Mouse (Mus musculus): Measurements from ENCODE around the gene Kl. TPM values are rescaled to one million over a fixed set of nuclear protein-coding genes. Genes with fewer than 3 reads are reported as not detected.
A peak's percentile ranks its signal among the peaks of the same experiment; 100 is the strongest.

The Kl gene
- polyA plus RNA-seq, 1 experiment from 2014 or later = 0.20 TPM

- ATAC-seq (ENCODE audit: borderline replicate concordance, extremely low read depth, low FRiP score, low TSS enrichment) = peak; percentile 55; the same call in 1 of the 2 replicates
These were observed 16.2 kb upstream of the Kl start for GRCm38 (mm10) chr5:150936213-150936612.

GRCm38 (mm10) chr5:150936807-150937206 is 15.6 kb upstream of the Kl start:
- no peaks in the 10 kb centered on the region for H3K9me3 ChIP-seq
- no peak overlapping the region for H3K4me3 ChIP-seq
- H3K36me3 ChIP-seq = no peaks in the 10 kb centered on the region
- H3K9ac ChIP-seq = no peak overlapping the region
- WGBS = 27% methylated on average over 4 of the region's 4 CpGs
- H3K27me3 ChIP-seq = no peaks in the 10 kb centered on the region
- peaks cover 5% of the 10 kb centered on the region for H3K4me1 ChIP-seq
- peak overlapping the region; percentile 29 for H3K4me2 ChIP-seq
- ATAC-seq (ENCODE audit: borderline replicate concordance, extremely low read depth, low FRiP score, low TSS enrichment) = peak; percentile 78; the same call in 1 of the 2 replicates
- peak overlapping the region; percentile 49 for H3K27ac ChIP-seq

More at GRCm38 (mm10) chr5:150936213-150936612, 16.2 kb upstream of the Kl start:
- Histone ChIP-seq H3K36me3 (no peaks in the 10 kb centered on the region), H3K9me3 (no peaks in the 10 kb centered on the region), H3K4me2 (peak overlapping the region; percentile 29), H3K4me1 (peaks cover 5% of the 10 kb centered on the region), H3K27me3 (no peaks in the 10 kb centered on the region), H3K27ac (peak overlapping the region; percentile 49; the same call in 1 of the 2 replicates), H3K9ac (no peak overlapping the region), H3K4me3 (no peak overlapping the region)
- WGBS = 24% methylated on average over 5 of the region's 5 CpGs

GRCm38 (mm10) chr5:150937501-150937900 is 14.9 kb upstream of the Kl start:
- Histone ChIP-seq H3K27me3 (no peaks in the 10 kb centered on the region), H3K4me2 (no peak overlapping the region), H3K9me3 (no peaks in the 10 kb centered on the region), H3K27ac (no peak overlapping the region), H3K36me3 (no peaks in the 10 kb centered on the region), H3K9ac (no peak overlapping the region), H3K4me1 (peaks cover 5% of the 10 kb centered on the region), H3K4me3 (no peak overlapping the region)
- ATAC-seq (ENCODE audit: borderline replicate concordance, extremely low read depth, low FRiP score, low TSS enrichment) = no peak
- 48% methylated on average over 2 of the region's 2 CpGs for WGBS

DNA sequence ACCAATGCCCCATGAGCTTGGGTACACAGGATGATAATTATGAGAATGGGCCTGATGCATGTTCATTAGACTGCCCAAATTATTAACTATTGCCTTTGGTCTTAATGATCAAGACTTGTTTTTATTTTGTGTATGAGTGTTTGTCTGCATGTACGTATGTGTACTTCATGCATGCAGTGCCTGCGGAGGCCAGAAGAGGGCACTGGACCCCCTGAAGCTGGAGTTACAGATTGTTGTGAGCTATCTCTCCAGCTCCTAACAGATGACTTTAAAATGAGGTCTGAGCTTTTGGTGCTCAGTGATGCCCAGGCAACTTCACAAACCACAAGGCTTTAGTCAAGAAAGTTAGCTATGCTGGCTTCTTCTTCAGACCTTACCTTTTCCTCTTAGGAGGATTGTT is 6.8 kb upstream of the Kl start:
- no peak for ATAC-seq (ENCODE audit: borderline replicate concordance, extremely low read depth, low FRiP score, low TSS enrichment)
- Histone ChIP-seq H3K9ac (no peak overlapping the region), H3K4me3 (no peak overlapping the region), H3K36me3 (no peaks in the 10 kb centered on the region), H3K4me1 (no peaks in the 10 kb centered on the region), H3K9me3 (no peaks in the 10 kb centered on the region), H3K27ac (no peak overlapping the region), H3K4me2 (no peak overlapping the region), H3K27me3 (no peaks in the 10 kb centered on the region)
- WGBS = 97% methylated on average over 2 of the region's 2 CpGs

GRCm38 (mm10) chr5:150949131-150949530 is 3.3 kb upstream of the Kl start:
- 83% methylated on average over 3 of the region's 3 CpGs for WGBS
- no peaks in the 10 kb centered on the region for H3K9me3 ChIP-seq
- H3K27me3 ChIP-seq = peaks cover 30% of the 10 kb centered on the region
- H3K4me2 ChIP-seq = no peak overlapping the region
- H3K4me1 ChIP-seq = peaks cover 16% of the 10 kb centered on the region
- H3K36me3 ChIP-seq = no peaks in the 10 kb centered on the region
- no peak overlapping the region for H3K27ac ChIP-seq
- ATAC-seq (ENCODE audit: borderline replicate concordance, extremely low read depth, low FRiP score, low TSS enrichment) = no peak
- H3K9ac ChIP-seq = no peak overlapping the region
- H3K4me3 ChIP-seq = no peak overlapping the region

DNA sequence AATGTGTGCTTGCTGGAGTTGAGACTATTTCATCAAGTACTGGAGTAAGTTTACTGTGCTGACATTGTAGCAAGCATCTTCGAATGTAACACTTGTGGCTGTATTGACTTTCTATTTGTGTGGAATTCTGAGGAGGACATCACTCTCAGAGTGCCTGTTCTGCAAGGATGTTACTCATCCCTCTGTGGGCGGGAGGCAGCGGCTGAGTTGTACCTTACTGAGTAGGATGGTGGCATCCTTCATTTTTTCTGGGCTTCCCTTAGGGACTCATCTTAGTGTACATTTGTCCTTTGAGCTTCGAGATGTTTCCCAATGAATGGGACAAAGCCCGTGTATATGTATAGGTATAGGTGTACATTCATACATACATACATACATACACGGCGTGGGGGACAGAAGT is 1.1 kb upstream of the Kl start:
- ATAC-seq (ENCODE audit: borderline replicate concordance, extremely low read depth, low FRiP score, low TSS enrichment) = no peak
- Histone ChIP-seq H3K4me1 (peaks cover 16% of the 10 kb centered on the region), H3K4me2 (no peak overlapping the region), H3K9ac (no peak overlapping the region), H3K27ac (no peak overlapping the region), H3K9me3 (no peaks in the 10 kb centered on the region), H3K36me3 (no peaks in the 10 kb centered on the region), H3K4me3 (no peak overlapping the region), H3K27me3 (peaks cover 35% of the 10 kb centered on the region)
- WGBS = 84% methylated on average over 7 of the region's 7 CpGs

DNA sequence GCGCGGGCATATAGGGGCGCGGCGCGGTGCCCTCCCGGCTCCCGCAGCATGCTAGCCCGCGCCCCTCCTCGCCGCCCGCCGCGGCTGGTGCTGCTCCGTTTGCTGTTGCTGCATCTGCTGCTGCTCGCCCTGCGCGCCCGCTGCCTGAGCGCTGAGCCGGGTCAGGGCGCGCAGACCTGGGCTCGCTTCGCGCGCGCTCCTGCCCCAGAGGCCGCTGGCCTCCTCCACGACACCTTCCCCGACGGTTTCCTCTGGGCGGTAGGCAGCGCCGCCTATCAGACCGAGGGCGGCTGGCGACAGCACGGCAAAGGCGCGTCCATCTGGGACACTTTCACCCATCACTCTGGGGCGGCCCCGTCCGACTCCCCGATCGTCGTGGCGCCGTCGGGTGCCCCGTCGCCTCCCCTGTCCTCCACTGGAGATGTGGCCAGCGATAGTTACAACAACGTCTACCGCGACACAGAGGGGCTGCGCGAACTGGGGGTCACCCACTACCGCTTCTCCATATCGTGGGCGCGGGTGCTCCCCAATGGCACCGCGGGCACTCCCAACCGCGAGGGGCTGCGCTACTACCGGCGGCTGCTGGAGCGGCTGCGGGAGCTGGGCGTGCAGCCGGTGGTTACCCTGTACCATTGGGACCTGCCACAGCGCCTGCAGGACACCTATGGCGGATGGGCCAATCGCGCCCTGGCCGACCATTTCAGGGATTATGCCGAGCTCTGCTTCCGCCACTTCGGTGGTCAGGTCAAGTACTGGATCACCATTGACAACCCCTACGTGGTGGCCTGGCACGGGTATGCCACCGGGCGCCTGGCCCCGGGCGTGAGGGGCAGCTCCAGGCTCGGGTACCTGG is 488 bp downstream of the Kl start:
- Histone ChIP-seq H3K9ac (peak overlapping the region; percentile 35), H3K9me3 (no peaks in the 10 kb centered on the region), H3K27ac (no peak overlapping the region), H3K4me3 (peak overlapping the region; percentile 46), H3K4me1 (peaks cover 16% of the 10 kb centered on the region), H3K4me2 (peak overlapping the region; percentile 87), H3K27me3 (peaks cover 35% of the 10 kb centered on the region), H3K36me3 (no peaks in the 10 kb centered on the region)
- peak; percentile 78 for ATAC-seq (ENCODE audit: borderline replicate concordance, extremely low read depth, low FRiP score, low TSS enrichment)
- WGBS = 2% methylated on average over 80 of the region's 89 CpGs

- Histone ChIP-seq H3K9ac (no peak overlapping the region), H3K4me1 (peaks cover 16% of the 10 kb centered on the region), H3K4me2 (no peak overlapping the region), H3K27ac (no peak overlapping the region), H3K4me3 (no peak overlapping the region), H3K27me3 (peaks cover 35% of the 10 kb centered on the region), H3K36me3 (no peaks in the 10 kb centered on the region), H3K9me3 (no peaks in the 10 kb centered on the region)
- no peak for ATAC-seq (ENCODE audit: borderline replicate concordance, extremely low read depth, low FRiP score, low TSS enrichment)
- WGBS = 85% methylated on average over 9 of the region's 9 CpGs
These were observed 2.4 kb downstream of the Kl start for GRCm38 (mm10) chr5:150954791-150955190.

DNA sequence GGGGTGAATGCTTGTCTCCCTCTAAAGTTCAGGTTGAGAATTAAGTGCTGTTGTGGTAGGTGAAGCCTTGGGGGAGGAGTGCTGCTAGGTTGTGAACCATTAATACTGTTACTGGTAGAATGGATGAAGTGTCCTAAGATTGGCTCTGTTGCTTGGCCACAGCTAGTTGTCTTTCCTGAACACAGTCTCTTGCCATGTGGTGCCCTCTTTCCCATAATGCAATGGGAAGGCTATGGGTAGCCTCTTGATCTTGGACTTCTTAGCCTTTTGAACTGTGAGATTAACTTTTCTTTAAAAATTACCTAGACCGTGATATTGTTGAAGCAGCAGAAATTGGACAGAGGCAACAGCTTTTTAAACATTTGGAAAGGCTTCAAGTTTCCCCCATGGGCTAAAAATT is 7.5 kb downstream of the Kl start:
- Histone ChIP-seq H3K27me3 (peaks cover 3% of the 10 kb centered on the region; the same call in 1 of the 2 replicates), H3K4me2 (no peak overlapping the region), H3K4me3 (no peak overlapping the region), H3K36me3 (no peaks in the 10 kb centered on the region), H3K4me1 (no peaks in the 10 kb centered on the region), H3K9ac (no peak overlapping the region), H3K9me3 (no peaks in the 10 kb centered on the region), H3K27ac (no peak overlapping the region)
- WGBS = 65% methylated on average over 1 of the region's 1 CpGs
- no peak for ATAC-seq (ENCODE audit: borderline replicate concordance, extremely low read depth, low FRiP score, low TSS enrichment)

DNA sequence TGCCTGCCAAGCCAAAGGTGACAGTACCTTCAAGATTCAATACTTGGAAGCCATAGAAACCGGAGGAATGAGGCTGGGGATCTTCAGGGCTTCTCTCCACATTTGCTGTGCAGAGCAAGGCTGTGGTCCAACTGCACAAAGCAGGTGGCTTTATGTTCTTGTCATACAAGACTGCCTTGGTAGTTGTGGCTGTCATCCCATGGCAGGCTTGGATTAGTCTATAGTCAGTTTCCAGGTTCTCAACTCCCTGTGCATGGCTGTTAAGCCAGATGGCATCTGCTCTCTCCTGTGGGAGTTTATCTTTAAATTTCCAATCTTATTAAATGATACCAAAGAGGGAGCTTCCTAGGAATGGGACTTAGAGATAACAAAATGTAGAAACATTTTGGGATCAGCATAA is 9.2 kb downstream of the Kl start:
- no peak for ATAC-seq (ENCODE audit: borderline replicate concordance, extremely low read depth, low FRiP score, low TSS enrichment)
- Histone ChIP-seq H3K36me3 (no peaks in the 10 kb centered on the region), H3K27ac (no peak overlapping the region), H3K4me3 (no peak overlapping the region), H3K9me3 (no peaks in the 10 kb centered on the region), H3K9ac (no peak overlapping the region), H3K27me3 (no peaks in the 10 kb centered on the region), H3K4me1 (no peaks in the 10 kb centered on the region), H3K4me2 (no peak overlapping the region)
- 78% methylated on average over 1 of the region's 1 CpGs for WGBS

DNA sequence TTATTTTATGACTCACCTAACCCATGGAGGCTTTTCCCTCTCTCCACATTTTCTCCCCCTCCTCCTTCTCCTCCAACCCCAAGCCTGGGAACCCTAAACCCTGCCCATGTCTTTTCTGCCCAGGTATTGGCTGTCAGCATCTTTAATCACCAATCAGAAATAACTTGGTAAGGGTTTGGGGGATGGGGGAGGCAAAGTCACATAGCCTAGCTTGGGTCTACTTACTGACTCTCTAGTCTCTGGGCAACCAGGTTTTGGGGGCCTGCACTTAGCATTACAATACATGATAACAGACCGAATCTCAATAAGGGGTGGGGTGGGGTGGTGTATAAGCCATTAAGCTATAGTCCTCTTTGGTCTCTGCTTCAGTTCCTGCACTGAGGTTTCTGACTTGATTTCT is 10.3 kb downstream of the Kl start:
- Histone ChIP-seq H3K27me3 (no peaks in the 10 kb centered on the region), H3K36me3 (no peaks in the 10 kb centered on the region), H3K4me3 (no peak overlapping the region), H3K4me2 (no peak overlapping the region), H3K4me1 (no peaks in the 10 kb centered on the region), H3K9me3 (no peaks in the 10 kb centered on the region), H3K9ac (no peak overlapping the region), H3K27ac (no peak overlapping the region)
- WGBS = 82% methylated on average over 1 of the region's 1 CpGs
- ATAC-seq (ENCODE audit: borderline replicate concordance, extremely low read depth, low FRiP score, low TSS enrichment) = no peak

GRCm38 (mm10) chr5:150967925-150968324 is 15.5 kb downstream of the Kl start:
- Histone ChIP-seq H3K4me1 (no peaks in the 10 kb centered on the region), H3K9ac (no peak overlapping the region), H3K27me3 (no peaks in the 10 kb centered on the region), H3K36me3 (no peaks in the 10 kb centered on the region), H3K4me2 (no peak overlapping the region), H3K27ac (no peak overlapping the region), H3K9me3 (no peaks in the 10 kb centered on the region), H3K4me3 (no peak overlapping the region)
- 98% methylated on average over 2 of the region's 2 CpGs for WGBS
- ATAC-seq (ENCODE audit: borderline replicate concordance, extremely low read depth, low FRiP score, low TSS enrichment) = no peak

Measured in lung, embryonic 15.5 days (tissue).